Mouse (Mus musculus) MEL (cell line): ENCODE measurements at regions not wholly inside any gene's neighbourhood (a gene's known extent, or its start where the extent isn't known, plus 50 kb on each side); places are given as distances from the start of the nearest gene placed in this dataset.

Experiments
- DNase-seq: peaks from one replicate; pipeline ENCODE4 v3.0.0; 2011; ENCODE audit warnings: low read depth, low spot score
- H3K27ac ChIP-seq: 2 replicates; pipeline ENCODE4 v1.5.1; 2012; ENCODE audit warnings: low read depth, mild to moderate bottlenecking, control low read depth, low read length, moderate library complexity; ENCODE audit not compliant: control insufficient read depth
- H3K27me3 ChIP-seq, 2 experiments: fragments of 150-350 bp in 1 of 2; sonication (generic) in 1 of 2; 2 replicates each; pipeline ENCODE4 v1.6.1; 2012; ENCODE audit warnings: low read length in 2 of 2, mild to moderate bottlenecking in 2 of 2, improper control_type of control experiment in 1 of 2, moderate library complexity in 1 of 2; ENCODE audit not compliant: insufficient read depth in 2 of 2, control insufficient read depth in 1 of 2
- H3K36me3 ChIP-seq, 2 experiments: 2 replicates each; pipeline ENCODE4 v1.6.1; 2012 to 2014; ENCODE audit warnings: low read length in 2 of 2, improper control_type of control experiment in 1 of 2, inconsistent platforms in 1 of 2, mild to moderate bottlenecking in 1 of 2; ENCODE audit not compliant: insufficient read depth in 2 of 2, control insufficient read depth in 1 of 2
- H3K4me1 ChIP-seq, 2 experiments: fragments of 150-350 bp in 1 of 2; sonication (generic) in 1 of 2; 2 replicates each; pipeline ENCODE4 v1.6.1; 2012; ENCODE audit warnings: low read length in 2 of 2, improper control_type of control experiment in 1 of 2, mild to moderate bottlenecking in 1 of 2; ENCODE audit not compliant: insufficient read depth in 2 of 2, control insufficient read depth in 1 of 2
- H3K4me3 ChIP-seq, 2 experiments: fragments of 150-350 bp in 1 of 2; sonication (generic) in 1 of 2; 2 replicates each; pipeline ENCODE4 v1.5.1; 2012; ENCODE audit warnings: low read depth in 2 of 2, low read length in 2 of 2, mild to moderate bottlenecking in 2 of 2, moderate library complexity in 2 of 2, control low read depth in 1 of 2, improper control_type of control experiment in 1 of 2; ENCODE audit not compliant: control insufficient read depth in 1 of 2, insufficient read depth in 1 of 2
- H3K79me2 ChIP-seq: 2 replicates; pipeline ENCODE4 v1.6.1; 2012; ENCODE audit warnings: mild to moderate bottlenecking, low read length, moderate library complexity; ENCODE audit not compliant: control insufficient read depth, poor library complexity, insufficient read depth
- H3K9ac ChIP-seq: 2 replicates; pipeline ENCODE4 v1.6.1; 2012; ENCODE audit warnings: low read depth, mild to moderate bottlenecking, control low read depth, low read length, moderate library complexity; ENCODE audit not compliant: control insufficient read depth, poor library complexity, severe bottlenecking
- H3K9me3 ChIP-seq: fragments of 150-350 bp; sonication (generic); replicated peaks from 2 replicates; pipeline ENCODE4 v1.6.1; 2012; ENCODE audit warnings: mild to moderate bottlenecking, low read length, improper control_type of control experiment, moderate library complexity; ENCODE audit not compliant: insufficient read depth
- BHLHE40 ChIP-seq: IDR thresholded peaks from 2 replicates; pipeline ENCODE4 v1.6.1; 2012; ENCODE audit warnings: low read depth, mild to moderate bottlenecking, inconsistent platforms, low read length, improper control_type of control experiment, borderline replicate concordance
- CTCF ChIP-seq, 3 experiments: IDR thresholded peaks in 2 of 3; conservative IDR thresholded peaks in 1 of 3; 2 replicates each; pipeline ENCODE4 v1.5.1; 2011 to 2012; ENCODE audit warnings: low read length in 3 of 3, low read depth in 2 of 3, mild to moderate bottlenecking in 2 of 3, improper control_type of control experiment in 1 of 3, inconsistent platforms in 1 of 3, mixed read lengths in 1 of 3, moderate library complexity in 1 of 3; ENCODE audit not compliant: control insufficient read depth in 1 of 3, insufficient read depth in 1 of 3, poor library complexity in 1 of 3, severe bottlenecking in 1 of 3
- E2F4 ChIP-seq: IDR thresholded peaks from 2 replicates; pipeline ENCODE4 v1.6.1; 2011; ENCODE audit warnings: low read depth, low read length, improper control_type of control experiment, borderline replicate concordance
- ELF1 ChIP-seq: IDR thresholded peaks from 2 replicates; pipeline ENCODE4 v1.6.1; 2014; ENCODE audit warnings: low read depth, mild to moderate bottlenecking, inconsistent platforms, low read length, improper control_type of control experiment, moderate library complexity
- EP300 ChIP-seq, 2 experiments: IDR thresholded peaks; 2 replicates each; pipeline ENCODE4 v1.6.1; 2011; ENCODE audit warnings: improper control_type of control experiment in 2 of 2, low read length in 2 of 2, low read depth in 1 of 2, mild to moderate bottlenecking in 1 of 2
- ETS1 ChIP-seq: IDR thresholded peaks from 2 replicates; pipeline ENCODE4 v1.6.1; 2012; ENCODE audit warnings: low read depth, mild to moderate bottlenecking, inconsistent platforms, low read length, improper control_type of control experiment, moderate library complexity
- GABPA ChIP-seq: IDR thresholded peaks from 2 replicates; pipeline ENCODE4 v1.6.1; 2012; ENCODE audit warnings: low read depth, mild to moderate bottlenecking, inconsistent platforms, low read length, improper control_type of control experiment, moderate library complexity
- GATA1 ChIP-seq: IDR thresholded peaks from 2 replicates; pipeline ENCODE4 v1.6.1; 2011; ENCODE audit warnings: low read depth, low read length, improper control_type of control experiment
- HCFC1 ChIP-seq: IDR thresholded peaks from 2 replicates; pipeline ENCODE4 v1.6.1; 2012; ENCODE audit warnings: low read depth, mild to moderate bottlenecking, inconsistent platforms, low read length, improper control_type of control experiment, moderate library complexity
- JUND ChIP-seq: IDR thresholded peaks from 2 replicates; pipeline ENCODE4 v1.6.1; 2011; ENCODE audit warnings: low read depth, mild to moderate bottlenecking, improper control_type of control experiment, low read length
- MAX ChIP-seq: IDR thresholded peaks from 2 replicates; pipeline ENCODE4 v1.6.1; 2011; ENCODE audit warnings: low read length, improper control_type of control experiment
- MEF2A ChIP-seq: IDR thresholded peaks from 2 replicates; pipeline ENCODE4 v1.6.1; 2014; ENCODE audit warnings: low read depth, mild to moderate bottlenecking, inconsistent platforms, low read length, improper control_type of control experiment; ENCODE audit not compliant: poor library complexity, insufficient replicate concordance, severe bottlenecking; ENCODE audit errors: extremely low read depth
- MYB ChIP-seq: IDR thresholded peaks from 2 replicates; pipeline ENCODE4 v1.6.1; 2011; ENCODE audit warnings: mild to moderate bottlenecking, low read depth, low read length, improper control_type of control experiment
- NELFE ChIP-seq: IDR thresholded peaks from 2 replicates; pipeline ENCODE4 v1.6.1; 2011; ENCODE audit warnings: low read depth, low read length, improper control_type of control experiment
- NRF1 ChIP-seq: IDR thresholded peaks from 2 replicates; pipeline ENCODE4 v1.6.1; 2014; ENCODE audit warnings: low read depth, mild to moderate bottlenecking, inconsistent platforms, low read length, improper control_type of control experiment, moderate library complexity; ENCODE audit not compliant: poor library complexity, insufficient read depth, severe bottlenecking
- POLR2A ChIP-seq, 2 experiments: IDR thresholded peaks; 2 replicates each; pipeline ENCODE4 v1.6.1; 2011 to 2012; ENCODE audit warnings: low read length in 2 of 2, mild to moderate bottlenecking in 2 of 2, control low read depth in 1 of 2, improper control_type of control experiment in 1 of 2, low read depth in 1 of 2, moderate library complexity in 1 of 2; ENCODE audit not compliant: control insufficient read depth in 1 of 2, insufficient read depth in 1 of 2, poor library complexity in 1 of 2
- POLR2AphosphoS2 ChIP-seq: IDR thresholded peaks from 2 replicates; pipeline ENCODE4 v1.6.1; 2011; ENCODE audit warnings: low read length, improper control_type of control experiment
- POLR2AphosphoS5 ChIP-seq: IDR thresholded peaks from 2 replicates; pipeline ENCODE4 v1.6.1; 2012; ENCODE audit warnings: low read depth, borderline replicate concordance, mild to moderate bottlenecking, inconsistent platforms, low read length, moderate library complexity, mixed read lengths
- RCOR1 ChIP-seq: IDR thresholded peaks from 2 replicates; pipeline ENCODE4 v1.6.1; 2012; ENCODE audit warnings: low read depth, mild to moderate bottlenecking, inconsistent platforms, low read length, improper control_type of control experiment
- TBP ChIP-seq: IDR thresholded peaks from 2 replicates; pipeline ENCODE4 v1.8.0; 2011; ENCODE audit warnings: low read depth, low read length, improper control_type of control experiment
- USF2 ChIP-seq, 2 experiments: IDR thresholded peaks; 2 replicates each; pipeline ENCODE4 v1.6.1; 2011 to 2012; ENCODE audit warnings: improper control_type of control experiment in 2 of 2, low read length in 2 of 2, borderline replicate concordance in 1 of 2, inconsistent platforms in 1 of 2, low read depth in 1 of 2, mild to moderate bottlenecking in 1 of 2; ENCODE audit not compliant: insufficient read depth in 1 of 2
- ZC3H11A ChIP-seq: IDR thresholded peaks from 2 replicates; pipeline ENCODE4 v1.6.1; 2012; ENCODE audit warnings: low read depth, mild to moderate bottlenecking, inconsistent platforms, low read length, improper control_type of control experiment
- ZKSCAN1 ChIP-seq: IDR thresholded peaks from 2 replicates; pipeline ENCODE4 v1.6.1; 2012; ENCODE audit warnings: low read depth, mild to moderate bottlenecking, inconsistent platforms, low read length, improper control_type of control experiment, moderate library complexity

GRCm38 (mm10) chr12:109388791-109389190 is 63.8 kb upstream of the Dlk1 start:
- Histone ChIP-seq H3K9me3 (no peaks in the 10 kb centered on the region), H3K9ac (no peak overlapping the region), H3K4me1 (no peaks in the 10 kb centered on the region), H3K79me2 (no peaks in the 10 kb centered on the region), H3K27me3 (no peaks in the 10 kb centered on the region), H3K36me3 (no peaks in the 10 kb centered on the region), H3K4me3 (no peak overlapping the region), H3K27ac (no peak overlapping the region)
- TF ChIP-seq POLR2AphosphoS5 (no peak), GABPA (no peak), ZKSCAN1 (no peak), CTCF (IDR thresholded peaks at IDR 0.05 in 2 of 3, conservative IDR thresholded peaks at IDR 0.05 in 1 of 3; ENCODE audit: control insufficient read depth in 1 of 3, insufficient read depth in 1 of 3, low read depth in 2 of 3, low read length in 3 of 3, poor library complexity in 1 of 3, severe bottlenecking in 1 of 3) (no peak), MYB (no peak)
- DNase-seq, result no peak

- TF ChIP-seq TBP (no peak), ELF1 (no peak), NRF1 (no peak), POLR2A (IDR thresholded peaks at IDR 0.05; ENCODE audit: control insufficient read depth in 1 of 2, insufficient read depth in 1 of 2, low read depth in 1 of 2, low read length in 2 of 2, poor library complexity in 1 of 2) (no peak), JUND (no peak), GATA1 (no peak), MAX (no peak), ETS1 (no peak), NELFE (no peak), CTCF (IDR thresholded peaks at IDR 0.05 in 2 of 3, conservative IDR thresholded peaks at IDR 0.05 in 1 of 3; ENCODE audit: control insufficient read depth in 1 of 3, insufficient read depth in 1 of 3, low read depth in 2 of 3, low read length in 3 of 3, poor library complexity in 1 of 3, severe bottlenecking in 1 of 3) (no peak), E2F4 (no peak), EP300 (IDR thresholded peaks at IDR 0.05; ENCODE audit: low read depth in 1 of 2, low read length in 2 of 2) (no peak), USF2 (IDR thresholded peaks at IDR 0.05; ENCODE audit: borderline replicate concordance in 1 of 2, insufficient read depth in 1 of 2, low read depth in 1 of 2, low read length in 2 of 2) (no peak), RCOR1 (no peak), POLR2AphosphoS2 (no peak), ZC3H11A (no peak), BHLHE40 (no peak), GABPA (no peak), HCFC1 (no peak), MEF2A (no peak)
- Histone ChIP-seq H3K9me3 (no peaks in the 10 kb centered on the region), H3K27ac (no peak overlapping the region), H3K9ac (no peak overlapping the region), H3K4me3 (no peak overlapping the region), H3K36me3 (no peaks in the 10 kb centered on the region), H3K4me1 (no peaks in the 10 kb centered on the region), H3K27me3 (no peaks in the 10 kb centered on the region), H3K79me2 (no peaks in the 10 kb centered on the region)
- no peak for DNase-seq
Observed at GRCm38 (mm10) chr12:109390388-109390920, 62.2 kb upstream of the Dlk1 start.
